Mouse (Mus musculus) megakaryocyte, embryonic 14.5 days (primary cell): ENCODE results near the gene Fam71f1. TPM values are rescaled to one million over a fixed set of nuclear protein-coding genes. Genes with fewer than 3 reads are reported as not detected.

ENCODE experiments used
- H3K27me3 ChIP-seq: replicated peaks from 2 replicates; pipeline ENCODE3; 2012; ENCODE audit warnings: inconsistent platforms
- H3K36me3 ChIP-seq: replicated peaks from 2 replicates; pipeline ENCODE3; 2012; ENCODE audit warnings: low read length, inconsistent platforms, mixed read lengths
- H3K4me1 ChIP-seq: 2 replicates; pipeline ENCODE4 v1.6.1; 2012; ENCODE audit warnings: inconsistent platforms
- H3K4me3 ChIP-seq: replicated peaks from 2 replicates; pipeline ENCODE3; 2012; ENCODE audit warnings: moderate library complexity, mild to moderate bottlenecking, inconsistent platforms
- H3K9me3 ChIP-seq: 2 replicates; pipeline ENCODE4 v1.6.1; 2012; ENCODE audit warnings: inconsistent platforms
- FLI1 ChIP-seq: IDR thresholded peaks from 2 replicates; pipeline ENCODE4 v1.6.1; 2012; ENCODE audit warnings: low read length, inconsistent platforms, mixed read lengths
- GATA1 ChIP-seq: IDR thresholded peaks from 3 replicates; pipeline ENCODE4 v1.6.1; 2012; ENCODE audit warnings: mixed read lengths, low read length, inconsistent platforms, borderline replicate concordance
- polyA plus RNA-seq: library from polyadenylated mRNA; stranded (reverse); fragments of >175 nt; gene quantifications from 2 replicates; pipeline ENCODE4 v1.2.3, GENCODE M21; 2012; ENCODE audit warnings: low replicate concordance; ENCODE audit not compliant: insufficient read depth

Gene Fam71f1
- not detected in 2 replicates for polyA plus RNA-seq

DNA sequence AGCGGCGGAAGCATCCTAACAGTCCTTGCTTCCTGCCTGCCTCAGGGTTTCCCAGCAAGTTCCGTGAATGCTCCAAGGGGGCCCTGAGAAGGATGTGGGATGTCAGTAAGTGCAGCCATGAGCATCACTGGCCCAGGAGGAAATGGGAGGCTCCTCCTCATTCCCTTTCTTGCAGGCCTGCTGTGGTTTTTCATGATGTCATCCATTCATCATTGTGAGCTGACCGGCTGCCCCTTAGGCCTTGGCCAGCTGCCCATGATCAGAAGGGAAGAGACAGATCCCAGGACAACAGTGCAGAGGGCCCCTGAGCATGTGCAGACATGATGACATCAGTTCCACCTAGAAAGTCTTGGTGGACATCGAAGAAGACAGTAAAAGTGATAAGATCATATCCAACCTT lies at the start of gene Fam71f1:
Gene Fam71f1 (plus strand): TSS at position 262 of the 400 bp plus-strand sequence.
- H3K9me3 ChIP-seq = peaks cover 16% of the 10 kb centered on the region

DNA sequence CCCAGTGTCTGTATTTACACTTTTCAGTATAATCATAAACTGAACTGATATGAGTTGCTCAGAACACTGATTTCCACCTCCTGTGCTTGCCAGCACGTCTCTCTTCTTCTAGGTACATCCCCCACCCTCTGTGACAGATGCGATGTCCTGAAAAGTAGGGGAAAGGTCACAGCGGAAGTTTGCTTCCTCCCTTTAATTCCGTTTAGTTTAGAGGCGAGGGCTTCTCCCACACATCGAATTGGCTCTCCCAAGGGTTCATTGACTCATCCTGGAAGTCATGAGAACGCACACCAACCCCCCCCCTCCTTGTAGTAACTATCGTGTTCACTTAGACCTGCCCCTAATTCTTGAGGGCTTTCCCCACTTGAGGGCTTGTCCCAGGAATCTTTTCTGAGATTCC lies 48.0 kb upstream of the Fam71f1 start:
- peaks cover 28% of the 10 kb centered on the region for H3K4me1 ChIP-seq
- TF ChIP-seq GATA1 (no peak), FLI1 (no peak)
- H3K4me3 ChIP-seq = peak overlapping the region; percentile 59
- no peaks in the 10 kb centered on the region for H3K9me3 ChIP-seq
- peaks cover 20% of the 10 kb centered on the region for H3K36me3 ChIP-seq
- peaks cover 3% of the 10 kb centered on the region for H3K27me3 ChIP-seq

More for the DNA sequence above, at the start of gene Fam71f1:
- Histone ChIP-seq H3K4me3 (peak within 1 kb of the TSS; percentile 17), H3K27me3 (peaks cover 25% of the 10 kb centered on the region), H3K4me1 (peaks cover 53% of the 10 kb centered on the region), H3K36me3 (no peaks in the 10 kb centered on the region)
- TF ChIP-seq FLI1 (no peak), GATA1 (no peak)

DNA sequence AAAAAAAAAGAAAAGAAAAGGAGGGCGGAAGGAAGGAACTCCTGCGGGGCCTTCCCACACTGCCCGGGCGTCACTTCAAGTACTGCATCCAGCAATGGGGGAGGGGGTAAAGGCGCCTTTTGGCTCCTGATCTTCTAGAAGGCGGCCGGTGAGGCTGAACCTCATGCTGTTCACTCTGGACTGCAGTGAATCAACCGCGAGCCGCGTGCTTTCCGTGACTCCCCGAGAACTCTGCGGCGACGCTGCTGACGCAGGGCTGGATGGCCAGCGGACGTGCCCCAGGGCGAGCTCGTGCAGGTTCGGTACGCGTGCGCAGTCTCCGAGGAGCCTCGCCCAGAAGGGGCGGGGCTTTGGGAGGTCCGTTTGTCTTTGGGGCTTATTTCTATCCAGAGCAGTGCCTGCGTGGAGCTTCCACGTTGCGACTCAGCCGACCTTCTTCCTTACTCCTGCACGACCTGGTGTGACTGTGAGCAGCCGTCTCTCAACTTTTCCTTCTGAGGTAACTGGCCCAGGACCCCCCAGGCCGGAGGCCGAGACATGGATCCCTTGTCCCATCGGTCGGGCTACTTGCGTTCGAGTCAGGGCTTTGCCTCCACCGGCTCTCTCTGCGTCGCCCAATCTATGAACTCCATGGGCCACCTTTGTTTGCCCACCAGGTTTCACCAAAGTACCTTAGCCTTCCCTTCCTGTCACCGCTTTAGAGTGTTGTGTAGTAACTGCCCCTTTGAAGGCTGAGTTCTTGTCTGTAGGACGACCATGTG lies 46.4 kb upstream of the Fam71f1 start, which contains the start of gene Hilpda:
Gene Hilpda (plus strand): TSS at position 177 of the 761 bp plus-strand sequence.
- Histone ChIP-seq H3K4me3 (peak within 1 kb of the TSS; percentile 94), H3K4me1 (peaks cover 35% of the 10 kb centered on the region), H3K27me3 (no peaks in the 10 kb centered on the region), H3K36me3 (peaks cover 33% of the 10 kb centered on the region), H3K9me3 (no peaks in the 10 kb centered on the region)
- no peak for TF ChIP-seq GATA1
- TF ChIP-seq FLI1 = no peak

DNA sequence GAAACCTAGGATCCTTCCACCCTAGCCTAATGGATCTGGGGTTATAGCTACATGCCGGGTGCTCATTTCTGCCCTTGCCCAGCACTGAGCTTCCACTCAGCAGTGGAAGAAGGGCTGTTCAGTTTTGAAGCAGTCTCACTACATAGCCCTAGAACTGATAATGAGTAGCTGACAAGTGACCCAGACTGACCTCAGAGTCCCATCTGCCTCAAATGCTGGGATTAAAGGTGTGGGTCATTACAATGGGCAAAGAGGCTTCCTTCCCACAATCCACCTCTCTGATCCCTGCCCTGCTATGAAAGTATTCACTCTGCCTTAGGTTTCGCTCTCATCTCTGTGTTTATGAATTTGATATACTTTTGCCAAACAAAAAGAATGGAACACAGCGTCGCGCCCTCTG lies 42.2 kb upstream of the Fam71f1 start:
- H3K4me3 ChIP-seq = peak overlapping the region; percentile 1
- no peaks in the 10 kb centered on the region for H3K9me3 ChIP-seq
- H3K27me3 ChIP-seq = peaks cover 2% of the 10 kb centered on the region
- peaks cover 34% of the 10 kb centered on the region for H3K36me3 ChIP-seq
- no peak for TF ChIP-seq GATA1
- TF ChIP-seq FLI1 = no peak
- peaks cover 48% of the 10 kb centered on the region for H3K4me1 ChIP-seq

DNA sequence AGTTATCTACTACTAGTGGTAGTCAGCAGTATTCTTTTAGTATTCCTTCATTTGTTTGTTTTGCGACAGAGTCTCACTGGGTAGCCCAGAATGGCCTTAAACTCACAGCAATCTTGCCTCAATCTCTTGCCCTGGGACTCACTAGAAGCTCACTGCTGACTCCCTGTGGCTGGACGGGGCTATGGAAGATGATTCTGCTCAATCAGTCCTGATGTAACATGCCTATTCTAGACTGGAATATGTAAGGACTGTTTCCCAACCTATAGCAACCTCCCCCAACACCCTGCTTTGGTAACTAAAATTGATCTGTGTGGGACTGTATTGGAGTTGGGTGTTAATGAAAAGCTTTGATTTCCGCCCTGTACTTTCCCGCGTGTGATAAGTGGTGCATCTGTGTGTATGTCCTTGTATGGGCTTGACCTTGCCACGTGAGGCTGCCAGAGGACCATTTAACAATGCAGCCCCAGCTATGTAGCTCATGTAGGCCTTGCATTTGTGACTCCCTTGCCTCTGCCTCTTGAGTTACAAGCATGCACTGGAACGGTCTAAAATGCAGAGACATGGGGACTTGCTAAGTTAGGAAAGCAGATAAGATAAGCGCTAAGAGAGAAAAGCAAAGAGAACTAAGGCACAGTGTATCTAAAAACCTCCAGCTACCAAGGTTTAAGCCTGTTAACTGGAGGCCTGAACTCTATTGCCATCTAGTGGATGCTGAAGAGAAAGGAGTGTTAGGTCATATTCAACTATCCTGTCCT lies 40.2 kb upstream of the Fam71f1 start:
- no peaks in the 10 kb centered on the region for H3K9me3 ChIP-seq
- H3K36me3 ChIP-seq = peaks cover 34% of the 10 kb centered on the region
- TF ChIP-seq FLI1 (no peak), GATA1 (no peak)

DNA sequence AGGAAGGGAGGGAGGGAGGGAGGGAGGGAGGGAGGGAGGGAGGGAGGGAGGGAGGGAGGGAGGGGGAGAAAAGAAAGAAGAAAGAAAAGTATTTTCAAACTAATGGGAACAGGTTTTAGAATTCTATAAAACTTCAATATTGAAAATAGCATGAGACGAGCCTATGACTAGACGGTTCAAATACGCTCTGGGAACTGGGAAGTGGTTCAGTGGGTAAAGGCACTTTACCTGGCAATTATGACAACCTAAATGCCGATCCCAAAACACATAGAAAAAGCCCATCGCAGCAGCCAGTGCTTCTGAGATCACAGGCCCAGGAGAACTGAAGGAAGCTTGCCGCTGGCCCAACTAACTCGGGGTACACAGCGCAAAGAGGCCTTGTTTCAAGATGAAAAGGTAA lies 39.6 kb upstream of the Fam71f1 start, which contains the start of gene Fam71f2:
Gene Fam71f2 (plus strand): TSS at position 301 of the 400 bp plus-strand sequence.
- Histone ChIP-seq H3K4me3 (peak within 1 kb of the TSS; percentile 82), H3K9me3 (no peaks in the 10 kb centered on the region), H3K4me1 (peaks cover 34% of the 10 kb centered on the region), H3K36me3 (peaks cover 30% of the 10 kb centered on the region), H3K27me3 (peaks cover 9% of the 10 kb centered on the region)
- TF ChIP-seq FLI1 (no peak), GATA1 (no peak)

More for the DNA sequence above, 40.2 kb upstream of the Fam71f1 start:
- Histone ChIP-seq H3K4me3 (peak overlapping the region; percentile 82), H3K27me3 (peaks cover 9% of the 10 kb centered on the region), H3K4me1 (peaks cover 40% of the 10 kb centered on the region)

DNA sequence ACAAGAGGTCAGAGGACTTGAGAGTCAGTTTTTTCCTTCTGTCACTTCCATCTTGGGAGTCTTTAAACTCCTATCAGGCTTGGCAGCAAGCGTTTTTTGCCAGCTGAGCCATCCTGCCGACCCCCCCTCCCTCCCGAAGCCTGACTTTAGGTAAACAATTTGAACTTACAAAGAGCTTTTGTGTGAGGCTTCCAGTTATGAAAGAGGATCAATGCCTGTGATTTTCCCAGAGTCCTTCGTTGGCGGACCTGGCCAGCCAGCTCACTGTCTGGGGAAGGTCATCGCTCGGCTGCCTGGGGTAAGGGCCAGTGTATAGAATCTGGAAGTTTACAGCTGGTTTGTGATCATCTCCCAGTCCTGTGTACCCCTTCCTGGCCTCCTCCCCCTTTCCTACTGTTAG lies 38.3 kb upstream of the Fam71f1 start:
- Histone ChIP-seq H3K27me3 (peaks cover 9% of the 10 kb centered on the region), H3K4me1 (peaks cover 28% of the 10 kb centered on the region), H3K9me3 (0 out of 2 replicates have a peak, but pooled peaks cover 1% of the 10 kb centered on the region), H3K4me3 (no peak overlapping the region), H3K36me3 (peaks cover 18% of the 10 kb centered on the region)
- TF ChIP-seq GATA1 = no peak
- TF ChIP-seq FLI1 = no peak

DNA sequence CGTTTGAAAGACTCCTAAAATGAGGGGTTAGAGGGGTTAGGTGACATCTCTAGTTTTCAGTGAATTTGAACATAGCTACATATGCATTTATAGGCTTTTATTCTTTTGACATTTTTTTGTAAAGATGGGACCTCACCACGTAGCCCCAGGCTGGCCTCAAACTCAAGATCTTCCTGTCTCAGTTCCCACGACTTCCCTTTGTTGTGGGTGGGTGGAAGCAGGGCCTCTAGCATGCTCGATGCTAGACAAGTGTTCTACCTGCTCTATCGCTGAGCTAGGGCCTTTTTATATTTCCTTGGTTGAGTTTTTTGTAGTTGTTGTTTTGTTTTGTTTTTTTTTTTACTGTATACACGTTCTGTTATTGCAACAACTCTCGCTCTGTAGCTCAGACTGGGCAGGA lies 32.1 kb upstream of the Fam71f1 start:
- peaks cover 11% of the 10 kb centered on the region for H3K36me3 ChIP-seq
- H3K4me1 ChIP-seq = peaks cover 19% of the 10 kb centered on the region
- TF ChIP-seq FLI1 (no peak), GATA1 (no peak)
- peaks cover 7% of the 10 kb centered on the region; the same call in 1 of the 2 replicates for H3K9me3 ChIP-seq
- H3K27me3 ChIP-seq = peaks cover 12% of the 10 kb centered on the region
- H3K4me3 ChIP-seq = no peak overlapping the region

DNA sequence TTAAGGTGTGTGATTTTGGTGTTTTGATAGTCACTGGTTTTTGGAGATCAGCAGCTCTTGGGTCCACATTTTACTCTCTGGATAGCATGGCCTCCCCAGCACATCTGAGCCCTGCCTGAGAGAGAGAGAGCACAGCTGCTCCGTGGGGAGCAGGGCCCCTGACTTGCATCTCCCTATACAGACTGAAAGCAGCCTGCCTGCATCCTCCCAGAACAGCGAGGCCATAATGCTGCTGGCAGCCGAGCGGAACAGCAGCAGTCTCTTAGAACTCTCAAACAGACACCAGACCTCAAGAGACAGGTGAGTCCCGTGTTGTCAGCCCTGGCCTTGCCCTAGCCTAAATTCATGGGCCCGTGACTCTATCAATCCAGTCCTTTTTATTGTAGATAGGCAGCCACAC lies 31.5 kb upstream of the Fam71f1 start:
- H3K4me1 ChIP-seq = peaks cover 19% of the 10 kb centered on the region
- peaks cover 15% of the 10 kb centered on the region for H3K27me3 ChIP-seq
- no peak overlapping the region for H3K4me3 ChIP-seq
- peaks cover 11% of the 10 kb centered on the region for H3K36me3 ChIP-seq
- TF ChIP-seq FLI1 = no peak
- no peak for TF ChIP-seq GATA1
- peaks cover 7% of the 10 kb centered on the region; the same call in 1 of the 2 replicates for H3K9me3 ChIP-seq

DNA sequence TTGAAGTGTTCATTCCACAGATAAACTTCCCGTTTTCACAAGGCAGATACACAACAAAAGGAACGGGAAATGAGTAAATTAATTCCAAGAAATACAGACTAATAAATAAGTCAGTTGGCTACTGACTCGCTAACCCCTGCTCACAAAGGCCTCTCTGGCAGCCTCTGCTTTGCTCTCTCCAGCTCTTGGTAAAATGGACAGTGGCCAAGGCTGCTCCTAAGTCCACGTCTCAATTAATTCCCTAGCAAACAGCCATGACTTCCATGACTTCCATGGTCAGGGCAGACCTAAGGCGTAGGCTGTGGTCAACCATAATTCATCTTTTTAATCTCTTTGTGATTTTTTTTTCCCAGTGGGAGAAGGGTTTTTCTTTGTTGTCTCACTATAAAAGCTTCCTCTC lies 31.0 kb upstream of the Fam71f1 start:
- Histone ChIP-seq H3K9me3 (peaks cover 7% of the 10 kb centered on the region; the same call in 1 of the 2 replicates), H3K27me3 (peaks cover 13% of the 10 kb centered on the region), H3K36me3 (peaks cover 11% of the 10 kb centered on the region), H3K4me3 (no peak overlapping the region), H3K4me1 (peaks cover 19% of the 10 kb centered on the region)
- TF ChIP-seq FLI1 (no peak), GATA1 (no peak)
